Mouse (Mus musculus) CH12.LX (cell line): Measurements from ENCODE around the gene Siae.

Source experiments
- CHD1 ChIP-seq: IDR thresholded peaks from 2 replicates; pipeline ENCODE4 v1.6.1; 2012; ENCODE audit warnings: low read depth, low read length, improper control_type of control experiment, inconsistent platforms
- MAX ChIP-seq: IDR thresholded peaks from 2 replicates; pipeline ENCODE4 v1.6.1; 2011; ENCODE audit warnings: low read length, improper control_type of control experiment

- TF ChIP-seq MAX (no peak), CHD1 (no peak)
These were observed 114.2 kb downstream of the Siae start for GRCm38 (mm10) chr9:37669678-37670077.
